Mouse (Mus musculus) T-helper 2 cell (primary cell): ENCODE results near the gene Rhoc.
"Not testable (repeated sequence)": the region's sequence is repeated elsewhere in the genome, so short reads cannot be mapped to it uniquely, and the experiment has no call there.

ENCODE experiments used
- in situ Hi-C: fragments of 300-600 bp; cut with MboI, MseI; formaldehyde crosslinking; loops from one replicate; pipeline ENCODE4 v1.15.1; 2025; ENCODE audit warnings: high pct_unique_total_duplicates

Rhoc gene

GRCm38 (mm10) chr3:104788075-104788474 is at the start of gene Rhoc:
Gene Rhoc (plus strand): TSS chr3:104788375.
- in situ Hi-C loops: no loop called here

- in situ Hi-C loops: loop anchor here (25.0 kb wide), 1 partner anchor 1255 kb away; no protein-coding TSS in a partner anchor
These were observed 46.2 kb upstream of the Rhoc start for GRCm38 (mm10) chr3:104741954-104742353.

- in situ Hi-C loops: loop anchor here (25.0 kb wide), 1 partner anchor 1256 kb away; no protein-coding TSS in a partner anchor
These were observed 45.0 kb upstream of the Rhoc start for GRCm38 (mm10) chr3:104743161-104743560.

- in situ Hi-C loops: loop anchor here (25.0 kb wide), 1 partner anchor 1257 kb away; no protein-coding TSS in a partner anchor
These were observed 44.3 kb upstream of the Rhoc start for GRCm38 (mm10) chr3:104743864-104744263.

GRCm38 (mm10) chr3:104752845-104753244 is 35.3 kb upstream of the Rhoc start:
- in situ Hi-C loops: not testable (repeated sequence)

- in situ Hi-C loops: no loop called here
These were observed 29.8 kb upstream of the Rhoc start for GRCm38 (mm10) chr3:104758406-104758805.

- in situ Hi-C loops: no loop called here
These were observed 29.3 kb upstream of the Rhoc start for GRCm38 (mm10) chr3:104758869-104759268.

- in situ Hi-C loops: not testable (repeated sequence)
These were observed 25.9 kb upstream of the Rhoc start for GRCm38 (mm10) chr3:104762103-104762863.

GRCm38 (mm10) chr3:104765021-104765420 is 23.2 kb upstream of the Rhoc start:
- in situ Hi-C loops: no loop called here

GRCm38 (mm10) chr3:104767141-104767540 is 21.0 kb upstream of the Rhoc start:
- in situ Hi-C loops: no loop called here

GRCm38 (mm10) chr3:104767716-104768115 is 20.5 kb upstream of the Rhoc start:
- in situ Hi-C loops: no loop called here

- in situ Hi-C loops: no loop called here
These were observed 19.0 kb upstream of the Rhoc start for GRCm38 (mm10) chr3:104769135-104769534.

GRCm38 (mm10) chr3:104770035-104770434 is 18.1 kb upstream of the Rhoc start:
- in situ Hi-C loops: loop anchor here (5.0 to 10.0 kb wide), 2 partner anchors 197 to 285 kb away; partner anchors contain the start of gene Cttnbp2nl

GRCm38 (mm10) chr3:104770918-104771317 is 17.3 kb upstream of the Rhoc start:
- in situ Hi-C loops: loop anchor here (5.0 to 10.0 kb wide), 2 partner anchors 196 to 284 kb away; partner anchors contain the start of gene Cttnbp2nl

- in situ Hi-C loops: loop anchor here (5.0 to 10.0 kb wide), 2 partner anchors 196 to 283 kb away; partner anchors contain the start of gene Cttnbp2nl
These were observed 16.7 kb upstream of the Rhoc start for GRCm38 (mm10) chr3:104771460-104771859.

GRCm38 (mm10) chr3:104773301-104773700 is 14.9 kb upstream of the Rhoc start:
- in situ Hi-C loops: loop anchor here (5.0 to 10.0 kb wide), 2 partner anchors 194 to 282 kb away; partner anchors contain the start of gene Cttnbp2nl

GRCm38 (mm10) chr3:104777342-104777741 is 10.8 kb upstream of the Rhoc start:
- in situ Hi-C loops: loop anchor here (10.0 kb wide), 1 partner anchor 277 kb away; the partner anchor contains the start of gene Cttnbp2nl

GRCm38 (mm10) chr3:104779949-104780348 is 8.2 kb upstream of the Rhoc start:
- in situ Hi-C loops: loop anchor here (10.0 kb wide), 1 partner anchor 275 kb away; the partner anchor contains the start of gene Cttnbp2nl

GRCm38 (mm10) chr3:104780561-104781420 is 7.4 kb upstream of the Rhoc start, which contains the start of gene Ppm1j:
Gene Ppm1j (plus strand): TSS chr3:104781056.
- in situ Hi-C loops: no loop called here

GRCm38 (mm10) chr3:104781471-104781903 is 6.7 kb upstream of the Rhoc start, which contains the start of gene Fam19a3:
Gene Fam19a3 (minus strand): TSS chr3:104781840.
- in situ Hi-C loops: no loop called here

GRCm38 (mm10) chr3:104782061-104782681 is 6.0 kb upstream of the Rhoc start:
- in situ Hi-C loops: no loop called here
